Mouse (Mus musculus): ENCODE data around the gene Prkar2b. TPM values are rescaled to one million over a fixed set of nuclear protein-coding genes. Genes with fewer than 3 reads are reported as not detected.

Gene Prkar2b
- total and polyA plus RNA-seq, 3 experiments = 15.7 to 154 (median 34.1) TPM

- no peak overlapping the region for H3K9ac ChIP-seq (ENCODE audit: control insufficient read depth, low read depth, low read length, poor library complexity, severe bottlenecking)
- H3K4me3 ChIP-seq (ENCODE audit: control insufficient read depth in 1 of 2, insufficient read depth in 1 of 2, low read depth in 2 of 2, low read length in 2 of 2) = no peak overlapping the region
- H3K9me3 ChIP-seq (replicated peaks; ENCODE audit: insufficient read depth, low read length) = no peaks in the 10 kb centered on the region
- H3K4me1 ChIP-seq (ENCODE audit: control insufficient read depth in 1 of 2, insufficient read depth in 2 of 2, low read length in 2 of 2) = peaks cover 17 to 42% of the 10 kb centered on the region in 2 experiments
- DNase-seq (ENCODE audit: low read depth, low spot score) = no peak
- no peak overlapping the region for H3K27ac ChIP-seq (ENCODE audit: control insufficient read depth, low read depth, low read length)
- peaks cover 0 to 56% of the 10 kb centered on the region in 2 experiments; a peak in 2 of 4 replicates for H3K36me3 ChIP-seq (ENCODE audit: control insufficient read depth in 1 of 2, insufficient read depth in 2 of 2, low read length in 2 of 2)
- H3K79me2 ChIP-seq (ENCODE audit: control insufficient read depth, insufficient read depth, low read length, poor library complexity) = no peaks in the 10 kb centered on the region
- TF ChIP-seq NRF1 (IDR thresholded peaks at IDR 0.05; ENCODE audit: insufficient read depth, low read depth, low read length, poor library complexity, severe bottlenecking) (no peak), TAL1 (IDR thresholded peaks at IDR 0.05; ENCODE audit: low read length) (no peak), USF2 (IDR thresholded peaks at IDR 0.05; ENCODE audit: borderline replicate concordance in 1 of 2, insufficient read depth in 1 of 2, low read depth in 1 of 2, low read length in 2 of 2) (no peak), POLR2AphosphoS2 (IDR thresholded peaks at IDR 0.05; ENCODE audit: low read length) (no peak), MYB (IDR thresholded peaks at IDR 0.05; ENCODE audit: low read depth, low read length) (no peak), MAX (IDR thresholded peaks at IDR 0.05; ENCODE audit: low read length) (no peak), TCF12 (IDR thresholded peaks at IDR 0.05; ENCODE audit: low read depth, low read length) (no peak), NELFE (IDR thresholded peaks at IDR 0.05; ENCODE audit: low read depth, low read length) (no peak), GATA1 (IDR thresholded peaks at IDR 0.05; ENCODE audit: low read depth, low read length) (no peak), ELF1 (IDR thresholded peaks at IDR 0.05; ENCODE audit: low read depth, low read length) (no peak), ZKSCAN1 (IDR thresholded peaks at IDR 0.05; ENCODE audit: low read depth, low read length) (no peak), ETS1 (IDR thresholded peaks at IDR 0.05; ENCODE audit: low read depth, low read length) (no peak), RAD21 (IDR thresholded peaks at IDR 0.05; ENCODE audit: low read depth, low read length) (no peak), TBP (IDR thresholded peaks at IDR 0.05; ENCODE audit: low read depth, low read length) (no peak), UBTF (IDR thresholded peaks at IDR 0.05; ENCODE audit: borderline replicate concordance, insufficient read depth, low read depth, low read length) (no peak), SMC3 (IDR thresholded peaks at IDR 0.05; ENCODE audit: low read depth, low read length) (no peak), E2F4 (IDR thresholded peaks at IDR 0.05; ENCODE audit: borderline replicate concordance, low read depth, low read length) (no peak)
- H3K27me3 ChIP-seq (ENCODE audit: control insufficient read depth in 1 of 2, insufficient read depth in 2 of 2, low read length in 2 of 2) = no peaks in the 10 kb centered on the region
Measured at GRCm38 (mm10) chr12:31998706-31999105, 62.4 kb downstream of the Prkar2b start.

DNA sequence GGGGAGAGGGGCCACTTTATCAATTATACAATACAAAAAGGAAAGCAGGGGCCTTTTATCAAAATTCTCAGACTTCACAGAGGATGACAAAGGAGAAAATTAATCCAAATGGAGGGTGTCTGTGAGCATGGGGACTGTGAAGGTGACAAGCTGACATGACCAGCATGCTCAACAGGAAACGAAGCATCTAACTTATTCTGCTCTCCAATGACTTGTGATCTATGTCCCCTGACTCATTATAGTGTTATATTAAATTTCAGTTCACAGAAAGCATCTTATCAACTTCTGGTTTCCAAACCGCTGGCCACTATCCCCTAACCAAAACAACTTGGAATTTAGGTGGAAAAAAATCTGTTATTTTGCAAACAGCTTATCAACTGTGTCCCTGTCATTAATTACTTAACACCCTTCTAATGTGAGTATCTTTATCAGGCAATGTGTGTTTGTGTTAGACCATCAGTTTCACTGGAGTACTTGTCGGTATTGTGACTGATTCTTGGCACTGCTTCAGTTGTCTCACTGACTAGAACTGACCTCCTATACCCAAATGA lies 63.7 kb downstream of the Prkar2b start:
- DNase-seq (ENCODE audit: low read depth, low spot score) = peak; percentile 67
- Histone ChIP-seq H3K9me3 (replicated peaks; ENCODE audit: insufficient read depth, low read length) (no peaks in the 10 kb centered on the region), H3K36me3 (ENCODE audit: control insufficient read depth in 1 of 2, insufficient read depth in 2 of 2, low read length in 2 of 2) (peaks cover 0 to 56% of the 10 kb centered on the region in 2 experiments; a peak in 2 of 4 replicates), H3K27ac (ENCODE audit: control insufficient read depth, low read depth, low read length) (peak overlapping the region; percentile 77), H3K9ac (ENCODE audit: control insufficient read depth, low read depth, low read length, poor library complexity, severe bottlenecking) (peak overlapping the region; percentile 8; the same call in 1 of the 2 replicates), H3K79me2 (ENCODE audit: control insufficient read depth, insufficient read depth, low read length, poor library complexity) (no peaks in the 10 kb centered on the region), H3K4me1 (ENCODE audit: control insufficient read depth in 1 of 2, insufficient read depth in 2 of 2, low read length in 2 of 2) (peaks cover 17 to 42% of the 10 kb centered on the region in 2 experiments), H3K27me3 (ENCODE audit: control insufficient read depth in 1 of 2, insufficient read depth in 2 of 2, low read length in 2 of 2) (no peaks in the 10 kb centered on the region), H3K4me3 (ENCODE audit: control insufficient read depth in 1 of 2, insufficient read depth in 1 of 2, low read depth in 2 of 2, low read length in 2 of 2) (no peak overlapping the region)
- no peak for TF ChIP-seq TBP (IDR thresholded peaks at IDR 0.05; ENCODE audit: low read depth, low read length)
- TF ChIP-seq MEF2A (IDR thresholded peaks at IDR 0.05; ENCODE audit: extremely low read depth, insufficient replicate concordance, low read depth, low read length, poor library complexity, severe bottlenecking) = no peak
- TF ChIP-seq MYC (IDR thresholded peaks at IDR 0.05; ENCODE audit: low read depth, low read length) = 0 out of 2 replicates have a peak, but pooled peaks have one; percentile 17
- peak; percentile 54 to 68; a peak in 2 of 4 replicates for TF ChIP-seq EP300 (IDR thresholded peaks at IDR 0.05; ENCODE audit: low read depth in 1 of 2, low read length in 2 of 2)
- TF ChIP-seq TCF12 (IDR thresholded peaks at IDR 0.05; ENCODE audit: low read depth, low read length) = 0 out of 2 replicates have a peak, but pooled peaks have one; percentile 22
- TF ChIP-seq GATA1 (IDR thresholded peaks at IDR 0.05; ENCODE audit: low read depth, low read length) = peak; percentile 49; the same call in 1 of the 2 replicates
- TF ChIP-seq ELF1 (IDR thresholded peaks at IDR 0.05; ENCODE audit: low read depth, low read length) = no peak
- no peak for TF ChIP-seq CTCF (IDR thresholded peaks at IDR 0.05 in 2 of 3, conservative IDR thresholded peaks at IDR 0.05 in 1 of 3; ENCODE audit: control insufficient read depth in 1 of 3, insufficient read depth in 1 of 3, low read depth in 2 of 3, low read length in 3 of 3, poor library complexity in 1 of 3, severe bottlenecking in 1 of 3)
- peak; percentile 66; the same call in 1 of the 2 replicates for TF ChIP-seq RCOR1 (IDR thresholded peaks at IDR 0.05; ENCODE audit: low read depth, low read length)
- no peak for TF ChIP-seq ETS1 (IDR thresholded peaks at IDR 0.05; ENCODE audit: low read depth, low read length)

Measured in MEL (cell line).